Mouse (Mus musculus) G1E (cell line): ENCODE measurements around the gene Trim2. TPM values are rescaled to one million over a fixed set of nuclear protein-coding genes. Genes with fewer than 3 reads are reported as not detected.

ENCODE experiments used
- ATAC-seq: 2 replicates; pipeline ENCODE4 v1.8.0; 2016; ENCODE audit warnings: mild to moderate bottlenecking; ENCODE audit not compliant: insufficient number of reproducible peaks, poor library complexity, low FRiP score, severe bottlenecking; ENCODE audit errors: extremely low read depth
- DNase-seq: peaks from one replicate; pipeline ENCODE4 v3.0.0; 2012; ENCODE audit warnings: low spot score
- H3K27me3 ChIP-seq: 2 replicates; pipeline ENCODE4 v1.6.1; 2012; ENCODE audit warnings: mild to moderate bottlenecking, low read length, inconsistent platforms; ENCODE audit not compliant: insufficient read depth
- H3K36me3 ChIP-seq: replicated peaks from 2 replicates; pipeline ENCODE3; 2012; ENCODE audit warnings: mild to moderate bottlenecking, inconsistent platforms
- H3K4me1 ChIP-seq: 2 replicates; pipeline ENCODE4 v1.6.1; 2012; ENCODE audit warnings: low read depth, low read length, inconsistent platforms, mixed read lengths; ENCODE audit not compliant: insufficient read depth
- H3K4me3 ChIP-seq: 2 replicates; pipeline ENCODE4 v1.5.1; 2012; ENCODE audit warnings: low read depth, mild to moderate bottlenecking, inconsistent platforms, low read length, moderate library complexity, mixed read lengths
- H3K9me3 ChIP-seq: replicated peaks from 2 replicates; pipeline ENCODE4 v1.6.1; 2012; ENCODE audit warnings: inconsistent platforms
- CTCF ChIP-seq: IDR thresholded peaks from 2 replicates; pipeline ENCODE4 v1.5.1; 2012; ENCODE audit warnings: low read depth, low read length, inconsistent platforms, mixed read lengths
- GATA1 ChIP-seq: IDR thresholded peaks from 2 replicates; pipeline ENCODE4 v1.6.1; 2012; ENCODE audit warnings: borderline replicate concordance, low read length, inconsistent platforms, mixed read lengths
- GATA2 ChIP-seq: IDR thresholded peaks from 2 replicates; pipeline ENCODE4 v1.6.1; 2012; ENCODE audit warnings: low read depth, low read length, inconsistent platforms, borderline replicate concordance
- POLR2AphosphoS5 ChIP-seq: IDR thresholded peaks from 2 replicates; pipeline ENCODE4 v1.6.1; 2012; ENCODE audit warnings: low read depth, low read length, inconsistent platforms; ENCODE audit not compliant: insufficient replicate concordance
- TAL1 ChIP-seq: conservative IDR thresholded peaks from 2 replicates; pipeline ENCODE4 v1.6.1; 2012; ENCODE audit warnings: low read depth, low read length, inconsistent platforms, mixed read lengths
- polyA plus RNA-seq: library from polyadenylated mRNA; stranded (reverse); fragments of >175 nt; gene quantifications from 2 replicates; pipeline ENCODE4 v1.2.3, GENCODE M21; 2012
- total RNA-seq, 2 experiments: library from RNA; stranded (forward) in 1 of 2; stranded (reverse) in 1 of 2; fragments of 200-1000 nt in 1 of 2; fragments of >200 nt in 1 of 2; fragmentation: Nextera tagmentation in 1 of 2; gene quantifications; 2 replicates each; pipeline ENCODE4 v1.2.3; 2014 to 2017

Gene Trim2
- total and polyA plus RNA-seq, 3 experiments, result 0.98 TPM; not detected in 2

DNA sequence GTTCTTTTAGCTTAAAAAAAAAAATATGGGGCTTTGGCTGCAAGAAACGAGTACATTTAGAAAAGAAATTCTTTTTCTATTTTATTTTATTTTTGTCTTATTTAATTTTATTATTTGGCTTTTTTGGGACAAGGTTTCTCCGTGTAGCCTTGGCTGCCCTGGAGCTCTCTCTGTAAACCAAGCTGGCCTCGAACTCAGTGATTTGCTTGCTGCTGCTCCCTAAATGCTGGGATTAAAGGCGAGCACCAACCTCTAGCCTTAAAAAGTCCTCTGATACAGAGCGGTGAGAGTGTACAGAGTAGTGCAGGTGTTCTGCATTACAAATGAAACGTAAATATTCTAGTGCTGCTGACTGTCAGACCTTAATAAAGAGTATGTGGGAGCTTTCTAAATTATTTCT, 150.6 kb downstream of the Trim2 start:
- Histone ChIP-seq H3K4me1 (peaks cover 34% of the 10 kb centered on the region), H3K27me3 (no peaks in the 10 kb centered on the region), H3K36me3 (peaks cover 12% of the 10 kb centered on the region), H3K9me3 (no peaks in the 10 kb centered on the region), H3K4me3 (no peak overlapping the region; the same call in 1 of the 2 replicates)
- DNase-seq (no peak), ATAC-seq (no peak)
- TF ChIP-seq GATA2 (no peak), TAL1 (no peak), GATA1 (no peak), POLR2AphosphoS5 (no peak), CTCF (no peak)

DNA sequence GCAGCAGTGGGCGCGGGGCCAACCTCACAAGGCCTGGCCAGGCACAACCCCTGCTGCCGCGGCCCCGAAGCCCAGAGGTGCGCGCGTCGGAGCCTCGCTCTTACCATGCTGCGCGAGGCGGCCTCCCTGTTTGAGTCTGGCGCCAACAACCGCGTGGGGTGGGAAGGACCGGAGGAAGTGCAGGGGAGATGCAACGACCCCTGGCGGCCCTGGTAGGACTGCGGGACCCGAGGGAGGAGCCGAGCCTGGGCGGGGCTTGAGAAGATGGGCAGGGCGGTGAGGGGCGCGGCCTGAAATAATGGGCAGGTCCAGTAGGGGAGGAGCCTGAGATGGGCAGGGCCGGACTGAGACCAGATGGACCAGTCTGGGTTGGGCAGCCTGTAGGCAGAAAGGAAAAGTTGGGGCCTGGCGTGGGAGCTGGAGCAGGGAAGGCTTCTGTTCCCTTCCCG, 151.1 kb downstream of the Trim2 start, which contains the start of gene Mnd1:
Gene Mnd1, minus strand, starts transcription at position 229 of the 449 bp plus-strand sequence.
- TF ChIP-seq GATA1, result no peak
- no peak for TF ChIP-seq POLR2AphosphoS5
- peak; percentile 31; the same call in 1 of the 2 replicates for TF ChIP-seq CTCF
- no peak for TF ChIP-seq TAL1
- TF ChIP-seq GATA2, result no peak
- ATAC-seq (peak; percentile 95), DNase-seq (peak; percentile 93)
- Histone ChIP-seq H3K4me1 (peaks cover 35% of the 10 kb centered on the region), H3K27me3 (no peaks in the 10 kb centered on the region), H3K4me3 (peak within 1 kb of the TSS; percentile 75), H3K36me3 (peaks cover 17% of the 10 kb centered on the region), H3K9me3 (peaks cover 2% of the 10 kb centered on the region; the same call in 1 of the 2 replicates)

DNA sequence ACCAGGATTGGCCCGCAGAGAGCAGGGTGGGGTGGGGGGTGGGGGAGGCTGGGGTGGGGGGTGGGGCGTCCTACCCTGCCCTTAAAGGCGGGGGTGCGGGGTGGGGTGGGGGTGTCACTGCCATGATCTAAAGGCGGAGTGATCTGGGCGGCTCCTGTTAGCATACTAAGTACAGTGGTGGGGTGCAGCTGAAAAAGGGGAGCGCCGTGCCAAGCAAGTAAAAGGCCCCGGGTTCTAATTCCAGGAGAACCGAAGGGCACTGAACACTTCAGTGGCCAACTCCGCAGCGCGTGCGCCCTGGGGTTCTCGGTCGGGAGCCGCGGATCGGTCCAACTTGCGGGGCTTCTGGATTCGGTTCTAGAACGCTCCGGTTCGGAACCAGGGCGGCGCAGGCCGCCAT, 151.5 kb downstream of the Trim2 start:
- TF ChIP-seq POLR2AphosphoS5 (no peak), GATA1 (no peak), GATA2 (no peak), TAL1 (no peak), CTCF (no peak)
- ATAC-seq (no peak; the same call in 1 of the 2 replicates), DNase-seq (peak; percentile 88)

DNA sequence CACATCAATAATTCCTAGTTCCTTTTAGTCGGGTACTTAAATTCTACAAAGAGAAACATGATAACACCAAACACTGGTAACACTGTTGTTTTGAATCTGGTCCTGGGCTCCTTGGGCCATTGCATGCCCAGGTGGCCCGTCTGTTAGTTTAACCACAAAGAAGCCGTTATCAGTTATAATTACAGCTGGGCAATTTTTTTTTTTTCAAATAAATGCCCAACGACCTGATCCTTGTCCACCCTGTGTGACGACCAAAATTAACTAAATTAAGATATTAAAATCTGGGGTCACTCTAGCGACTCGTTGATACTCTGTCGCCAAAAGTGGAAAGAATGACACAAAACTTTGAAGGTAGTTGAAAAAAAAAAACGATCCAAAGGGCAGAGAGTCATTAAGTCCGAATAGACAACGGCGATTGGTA, 151.9 kb downstream of the Trim2 start:
- peaks cover 4% of the 10 kb centered on the region for H3K9me3 ChIP-seq
- peaks cover 35% of the 10 kb centered on the region for H3K4me1 ChIP-seq
- H3K27me3 ChIP-seq, result no peaks in the 10 kb centered on the region
- TF ChIP-seq TAL1 (no peak), POLR2AphosphoS5 (no peak), GATA2 (no peak), GATA1 (no peak), CTCF (no peak)
- peak overlapping the region; percentile 75; the same call in 1 of the 2 replicates for H3K4me3 ChIP-seq
- DNase-seq (peak; percentile 41), ATAC-seq (peak; percentile 23; the same call in 1 of the 2 replicates)
- peaks cover 17% of the 10 kb centered on the region for H3K36me3 ChIP-seq

More for the DNA sequence above, 151.5 kb downstream of the Trim2 start:
- Histone ChIP-seq H3K9me3 (peaks cover 2% of the 10 kb centered on the region; the same call in 1 of the 2 replicates), H3K4me3 (peak overlapping the region; percentile 75), H3K4me1 (peaks cover 35% of the 10 kb centered on the region), H3K36me3 (peaks cover 17% of the 10 kb centered on the region), H3K27me3 (no peaks in the 10 kb centered on the region)

DNA sequence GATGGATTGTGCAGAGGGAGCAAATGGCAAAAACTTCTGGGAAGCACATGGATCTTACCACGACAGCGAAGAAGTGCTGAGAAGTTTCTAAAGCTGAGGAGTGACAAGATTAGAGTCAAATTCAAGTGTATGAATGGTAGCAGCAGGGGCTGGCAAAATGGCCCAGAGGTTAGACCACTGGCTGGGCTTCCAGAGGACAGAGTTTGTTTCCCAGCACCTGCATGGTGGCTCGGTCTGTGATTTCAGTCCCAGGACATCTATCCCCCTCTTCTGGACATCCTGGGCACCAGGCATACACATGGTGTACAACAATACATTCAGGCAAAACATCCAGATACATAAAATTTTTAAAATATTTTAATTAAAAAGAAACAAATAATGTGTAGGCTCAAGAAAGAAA, 156.8 kb downstream of the Trim2 start:
- DNase-seq (no peak), ATAC-seq (no peak)
- H3K27me3 ChIP-seq, result no peaks in the 10 kb centered on the region
- no peak for TF ChIP-seq POLR2AphosphoS5
- TF ChIP-seq GATA1, result no peak
- TF ChIP-seq CTCF, result no peak
- peaks cover 8% of the 10 kb centered on the region for H3K9me3 ChIP-seq
- peaks cover 22% of the 10 kb centered on the region for H3K4me1 ChIP-seq
- peaks cover 13% of the 10 kb centered on the region for H3K36me3 ChIP-seq
- H3K4me3 ChIP-seq, result no peak overlapping the region

DNA sequence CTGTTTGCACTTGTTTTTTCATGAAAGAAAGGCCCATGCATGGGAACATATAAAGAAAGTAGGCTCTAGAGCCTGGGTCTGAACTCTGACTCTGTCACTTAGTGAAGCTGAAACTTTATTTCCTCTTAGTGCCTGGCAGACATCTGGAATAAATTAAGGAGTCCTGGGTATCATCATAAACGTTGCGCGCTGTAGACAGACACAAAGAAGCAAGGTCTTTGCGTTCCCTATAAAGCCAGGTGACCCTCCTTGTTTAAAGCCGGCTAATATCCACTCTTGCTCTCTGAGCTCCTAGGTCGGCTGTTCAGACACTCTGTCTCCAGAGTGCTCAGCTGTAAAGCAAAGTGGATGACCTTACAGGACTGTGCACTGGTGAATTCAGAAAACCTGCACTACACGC, 165.7 kb downstream of the Trim2 start:
- H3K27me3 ChIP-seq, result no peaks in the 10 kb centered on the region
- TF ChIP-seq TAL1 (no peak), GATA2 (no peak), POLR2AphosphoS5 (no peak), GATA1 (no peak), CTCF (no peak)
- H3K4me1 ChIP-seq, result peaks cover 13% of the 10 kb centered on the region
- no peaks in the 10 kb centered on the region for H3K9me3 ChIP-seq
- no peak for DNase-seq
- H3K4me3 ChIP-seq, result no peak overlapping the region
- no peak for ATAC-seq
- peaks cover 7% of the 10 kb centered on the region for H3K36me3 ChIP-seq

DNA sequence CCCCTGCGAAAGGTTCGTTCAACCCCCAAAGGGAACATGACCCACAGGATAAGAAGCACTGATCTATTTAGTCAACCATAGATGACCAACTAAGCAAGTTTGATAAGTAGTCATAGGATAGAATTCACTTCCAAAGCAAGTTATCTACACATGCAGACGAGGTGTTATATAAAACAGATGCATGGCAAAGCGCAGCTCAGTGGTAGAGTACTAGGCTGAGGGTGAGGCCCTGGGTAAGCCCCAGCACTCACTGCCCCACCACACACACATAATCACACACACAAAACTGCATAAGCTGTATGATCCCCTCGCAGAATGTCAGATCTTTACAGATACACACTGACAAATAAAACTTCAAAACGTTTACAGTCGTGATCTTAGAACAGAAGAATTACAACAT, 170.2 kb downstream of the Trim2 start:
- Histone ChIP-seq H3K4me1 (peaks cover 21% of the 10 kb centered on the region), H3K36me3 (peaks cover 19% of the 10 kb centered on the region), H3K27me3 (no peaks in the 10 kb centered on the region), H3K4me3 (no peak overlapping the region; the same call in 1 of the 2 replicates), H3K9me3 (no peaks in the 10 kb centered on the region)
- TF ChIP-seq TAL1 (0 out of 2 replicates have a peak, but pooled peaks have one; percentile 8), POLR2AphosphoS5 (no peak)
- ATAC-seq, result peak; percentile 51
- DNase-seq, result peak; percentile 26
